Mouse (Mus musculus): ENCODE results near the gene Idh3a. TPM values are rescaled to one million over a fixed set of nuclear protein-coding genes. Genes with fewer than 3 reads are reported as not detected.
"Not testable (repeated sequence)": the region's sequence is repeated elsewhere in the genome, so short reads cannot be mapped to it uniquely, and the experiment has no call there.

Idh3a gene
- polyA plus RNA-seq, 1 experiment: 10.6 TPM

- peaks cover 2% of the 10 kb centered on the region for H3K36me3 ChIP-seq (ENCODE audit: control insufficient read depth, insufficient read depth, low read length)
- TF ChIP-seq POLR2A (IDR thresholded peaks at IDR 0.05; ENCODE audit: low read depth, low read length): no peak
- no peak for TF ChIP-seq CTCF (IDR thresholded peaks at IDR 0.05; ENCODE audit: extremely low read depth, insufficient read depth, insufficient read length, insufficient replicate concordance)
- DNase-seq (ENCODE audit: low read depth in 1 of 2, low spot score in 2 of 2): no peak
- H3K27ac ChIP-seq (ENCODE audit: insufficient read depth, low read length): no peak overlapping the region
- 31% methylated on average over 5 of the region's 5 CpGs for WGBS
- peaks cover 4% of the 10 kb centered on the region for H3K4me1 ChIP-seq (ENCODE audit: control insufficient read depth, insufficient read depth, insufficient read length)
- H3K27me3 ChIP-seq (ENCODE audit: control insufficient read depth, insufficient read depth, low read length): no peaks in the 10 kb centered on the region
- no peak overlapping the region for H3K4me3 ChIP-seq (ENCODE audit: extremely low read depth, insufficient read depth, insufficient read length)
Measured at GRCm38 (mm10) chr9:54585839-54586198, 315 bp upstream of the Idh3a start.

DNA sequence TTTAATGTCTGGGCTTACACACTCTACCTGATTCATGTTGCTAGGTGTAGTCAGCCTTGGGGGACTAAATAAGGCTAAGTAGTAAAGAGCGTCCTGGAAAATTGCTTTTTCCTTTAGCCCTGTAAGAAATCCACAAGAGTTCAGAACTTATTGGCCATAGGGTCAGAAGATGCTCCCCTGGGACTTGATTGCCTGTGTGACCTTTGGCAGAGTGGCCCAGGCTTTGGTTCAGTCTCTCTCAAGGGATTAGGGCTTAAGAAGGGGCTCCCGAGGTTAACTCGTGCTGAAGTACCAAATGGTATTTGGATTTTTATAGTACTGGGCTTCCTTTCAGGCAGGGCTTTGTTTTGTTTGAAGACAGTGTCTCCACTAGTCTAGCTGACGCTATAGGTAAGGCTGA lies 1.7 kb downstream of the Idh3a start:
- H3K27ac ChIP-seq (ENCODE audit: insufficient read depth, low read length): no peak overlapping the region
- no peak for DNase-seq (ENCODE audit: low read depth in 1 of 2, low spot score in 2 of 2)
- no peaks in the 10 kb centered on the region for H3K27me3 ChIP-seq (ENCODE audit: control insufficient read depth, insufficient read depth, low read length)
- H3K4me1 ChIP-seq (ENCODE audit: control insufficient read depth, insufficient read depth, insufficient read length): peaks cover 4% of the 10 kb centered on the region
- peaks cover 8% of the 10 kb centered on the region for H3K36me3 ChIP-seq (ENCODE audit: control insufficient read depth, insufficient read depth, low read length)
- H3K4me3 ChIP-seq (ENCODE audit: extremely low read depth, insufficient read depth, insufficient read length): no peak overlapping the region
- 83% methylated on average over 4 of the region's 4 CpGs for WGBS
- TF ChIP-seq CTCF (IDR thresholded peaks at IDR 0.05; ENCODE audit: extremely low read depth, insufficient read depth, insufficient read length, insufficient replicate concordance) (no peak), POLR2A (IDR thresholded peaks at IDR 0.05; ENCODE audit: low read depth, low read length) (no peak)

DNA sequence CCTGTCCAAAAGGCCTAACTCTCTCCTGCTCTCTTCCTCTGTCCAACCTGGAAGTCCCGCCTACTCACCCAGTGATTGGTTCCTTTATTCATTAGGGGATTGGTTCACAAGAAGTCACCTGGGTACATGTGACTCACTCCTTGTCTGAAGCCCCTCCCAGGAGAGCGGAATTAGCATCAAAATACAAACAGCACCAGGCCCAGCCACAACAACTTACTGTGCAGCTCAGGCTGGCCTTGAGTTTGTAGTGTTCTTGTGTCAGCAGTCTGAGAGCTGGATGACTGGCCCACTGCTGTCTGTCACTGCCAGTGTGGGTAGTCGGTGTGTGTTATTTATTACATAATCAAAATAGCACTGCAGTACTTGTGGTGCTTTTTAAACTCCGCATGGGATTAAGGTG lies 7.5 kb downstream of the Idh3a start:
- not testable (repeated sequence) for DNase-seq (ENCODE audit: low read depth in 1 of 2, low spot score in 2 of 2); H3K27ac ChIP-seq (ENCODE audit: insufficient read depth, low read length); H3K27me3 ChIP-seq (ENCODE audit: control insufficient read depth, insufficient read depth, low read length); H3K4me3 ChIP-seq (ENCODE audit: extremely low read depth, insufficient read depth, insufficient read length); H3K4me1 ChIP-seq (ENCODE audit: control insufficient read depth, insufficient read depth, insufficient read length)
- 93% methylated on average over 4 of the region's 4 CpGs for WGBS
- H3K36me3 ChIP-seq (ENCODE audit: control insufficient read depth, insufficient read depth, low read length): peaks cover 45% of the 10 kb centered on the region

DNA sequence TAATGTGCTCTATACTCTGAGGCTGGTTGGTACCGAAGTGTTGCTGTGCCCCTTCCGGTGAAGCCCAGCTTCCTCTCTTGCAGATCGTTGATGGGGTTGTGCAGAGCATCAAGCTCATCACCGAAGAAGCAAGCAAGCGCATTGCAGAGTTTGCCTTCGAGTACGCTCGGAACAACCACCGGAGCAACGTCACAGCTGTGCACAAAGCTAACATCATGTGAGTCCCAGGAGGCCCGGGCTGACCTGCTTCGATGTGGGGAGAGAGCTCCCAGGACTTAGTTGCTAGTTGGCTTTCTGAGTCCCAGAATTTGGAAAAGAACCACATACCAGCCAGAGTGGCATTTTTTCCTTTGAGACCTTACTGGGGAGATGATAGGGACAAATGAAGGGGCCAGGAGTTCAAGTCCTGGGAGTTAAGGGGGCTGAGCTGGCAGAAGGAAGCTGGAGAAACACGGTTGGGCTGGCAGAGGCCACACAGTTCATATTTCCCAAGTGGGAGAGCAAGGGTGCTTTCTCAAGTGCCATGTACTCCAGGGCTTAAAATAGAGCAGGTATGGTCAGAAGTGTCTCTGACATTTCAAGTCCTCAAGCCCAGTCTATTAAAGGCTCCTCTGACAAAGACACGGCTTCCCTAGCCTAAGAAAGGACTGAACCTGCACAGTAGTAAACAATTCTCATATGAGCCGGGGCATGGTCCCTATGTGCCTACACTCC lies 10.8 kb downstream of the Idh3a start:
- no peak for DNase-seq (ENCODE audit: low read depth in 1 of 2, low spot score in 2 of 2)
- 96% methylated on average over 15 of the region's 15 CpGs for WGBS
- TF ChIP-seq CTCF (IDR thresholded peaks at IDR 0.05; ENCODE audit: extremely low read depth, insufficient read depth, insufficient read length, insufficient replicate concordance) (no peak), POLR2A (IDR thresholded peaks at IDR 0.05; ENCODE audit: low read depth, low read length) (no peak)
- H3K4me3 ChIP-seq (ENCODE audit: extremely low read depth, insufficient read depth, insufficient read length): no peak overlapping the region
- no peaks in the 10 kb centered on the region for H3K27me3 ChIP-seq (ENCODE audit: control insufficient read depth, insufficient read depth, low read length)
- no peaks in the 10 kb centered on the region for H3K4me1 ChIP-seq (ENCODE audit: control insufficient read depth, insufficient read depth, insufficient read length)
- H3K27ac ChIP-seq (ENCODE audit: insufficient read depth, low read length): no peak overlapping the region
- H3K36me3 ChIP-seq (ENCODE audit: control insufficient read depth, insufficient read depth, low read length): peaks cover 58% of the 10 kb centered on the region

- no peak for TF ChIP-seq CTCF (IDR thresholded peaks at IDR 0.05; ENCODE audit: extremely low read depth, insufficient read depth, insufficient read length, insufficient replicate concordance)
- 90% methylated on average over 2 of the region's 2 CpGs for WGBS
- Histone ChIP-seq H3K4me1 (ENCODE audit: control insufficient read depth, insufficient read depth, insufficient read length) (no peaks in the 10 kb centered on the region), H3K27me3 (ENCODE audit: control insufficient read depth, insufficient read depth, low read length) (no peaks in the 10 kb centered on the region), H3K27ac (ENCODE audit: insufficient read depth, low read length) (no peak overlapping the region), H3K36me3 (ENCODE audit: control insufficient read depth, insufficient read depth, low read length) (peaks cover 36% of the 10 kb centered on the region), H3K4me3 (ENCODE audit: extremely low read depth, insufficient read depth, insufficient read length) (no peak overlapping the region)
- no peak for DNase-seq (ENCODE audit: low read depth in 1 of 2, low spot score in 2 of 2)
Measured at GRCm38 (mm10) chr9:54602386-54602785, 16.3 kb downstream of the Idh3a start.

DNA sequence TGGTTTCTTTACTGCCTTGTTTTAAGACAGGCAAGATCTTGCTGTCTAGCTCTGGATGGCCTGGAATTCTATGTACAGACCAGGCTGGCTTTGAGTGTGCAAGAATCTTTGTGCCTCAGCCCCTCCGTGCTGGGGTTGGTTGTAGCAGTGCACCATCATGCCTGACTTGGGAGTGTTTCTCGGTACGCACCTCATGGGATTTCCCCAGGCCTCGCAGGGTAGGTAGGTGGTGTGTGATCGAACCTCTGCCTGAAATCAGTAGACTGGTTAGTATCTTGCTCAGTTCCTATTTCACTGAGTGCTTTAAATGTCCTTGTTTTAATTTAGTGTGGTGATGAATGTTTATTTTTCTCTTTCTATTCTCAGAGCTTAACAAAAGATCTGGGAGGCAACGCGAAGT lies 16.8 kb downstream of the Idh3a start:
- H3K4me1 ChIP-seq (ENCODE audit: control insufficient read depth, insufficient read depth, insufficient read length): no peaks in the 10 kb centered on the region
- TF ChIP-seq CTCF (IDR thresholded peaks at IDR 0.05; ENCODE audit: extremely low read depth, insufficient read depth, insufficient read length, insufficient replicate concordance): no peak
- no peaks in the 10 kb centered on the region for H3K27me3 ChIP-seq (ENCODE audit: control insufficient read depth, insufficient read depth, low read length)
- no peak overlapping the region for H3K4me3 ChIP-seq (ENCODE audit: extremely low read depth, insufficient read depth, insufficient read length)
- no peak overlapping the region for H3K27ac ChIP-seq (ENCODE audit: insufficient read depth, low read length)
- DNase-seq (ENCODE audit: low read depth in 1 of 2, low spot score in 2 of 2): no peak
- H3K36me3 ChIP-seq (ENCODE audit: control insufficient read depth, insufficient read depth, low read length): peaks cover 32% of the 10 kb centered on the region
- 79% methylated on average over 7 of the region's 7 CpGs for WGBS

DNA sequence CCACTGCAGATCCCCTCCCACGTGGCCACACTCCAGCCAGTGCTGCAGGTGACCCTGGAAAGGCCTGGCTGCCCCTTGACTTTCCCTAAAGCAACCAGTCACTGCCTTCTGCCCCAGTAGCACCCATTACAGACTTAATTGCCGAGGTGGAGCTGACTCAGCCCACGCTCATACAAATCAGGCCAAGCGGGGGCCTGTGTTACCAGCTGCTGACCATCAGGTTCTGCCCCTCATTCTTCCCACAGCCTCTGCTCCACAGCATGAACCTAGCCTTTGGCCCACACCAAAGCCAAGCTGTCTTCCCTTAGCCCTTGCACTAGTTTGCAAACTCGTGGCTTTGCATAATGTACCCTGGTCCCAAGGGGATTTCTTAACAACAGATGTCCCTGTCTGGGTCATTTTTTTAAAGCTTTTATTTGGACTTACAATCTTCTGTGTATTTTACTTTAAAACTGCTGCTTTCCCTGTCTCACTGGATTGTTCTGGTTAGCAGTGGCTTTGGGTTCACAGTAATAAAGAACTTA lies 18.1 kb downstream of the Idh3a start:
- Histone ChIP-seq H3K27ac (ENCODE audit: insufficient read depth, low read length) (no peak overlapping the region), H3K4me1 (ENCODE audit: control insufficient read depth, insufficient read depth, insufficient read length) (no peaks in the 10 kb centered on the region), H3K4me3 (ENCODE audit: extremely low read depth, insufficient read depth, insufficient read length) (no peak overlapping the region), H3K36me3 (ENCODE audit: control insufficient read depth, insufficient read depth, low read length) (peaks cover 28% of the 10 kb centered on the region), H3K27me3 (ENCODE audit: control insufficient read depth, insufficient read depth, low read length) (no peaks in the 10 kb centered on the region)
- no peak for DNase-seq (ENCODE audit: low read depth in 1 of 2, low spot score in 2 of 2)
- TF ChIP-seq POLR2A (IDR thresholded peaks at IDR 0.05; ENCODE audit: low read depth, low read length) (no peak), CTCF (IDR thresholded peaks at IDR 0.05; ENCODE audit: extremely low read depth, insufficient read depth, insufficient read length, insufficient replicate concordance) (no peak)
- WGBS: 76% methylated on average over 5 of the region's 5 CpGs
